Mouse (Mus musculus): ENCODE measurements around the gene Trp53i11. TPM values are rescaled to one million over a fixed set of nuclear protein-coding genes. Genes with fewer than 3 reads are reported as not detected.

Trp53i11 gene
- polyA plus RNA-seq, 1 experiment from 2014 or later = 77.0 TPM

GRCm38 (mm10) chr2:93191488-93192181, 4.3 kb downstream of the Trp53i11 start:
- Histone ChIP-seq H3K27me3 (ENCODE audit: poor library complexity, severe bottlenecking) (peaks cover 32% of the 10 kb centered on the region), H3K4me3 (peak overlapping the region; percentile 21; the same call in 1 of the 2 replicates), H3K9me3 (no peaks in the 10 kb centered on the region), H3K27ac (peak overlapping the region; percentile 70), H3K4me1 (peaks cover 88% of the 10 kb centered on the region), H3K36me3 (replicated peaks) (peaks cover 7% of the 10 kb centered on the region; the same call in 1 of the 2 replicates)
- 77% methylated on average over 14 of the region's 14 CpGs for WGBS
- DNase-seq (ENCODE audit: extremely low spot score, low spot score) = no peak

- Histone ChIP-seq H3K4me1 (peaks cover 82% of the 10 kb centered on the region), H3K9me3 (no peaks in the 10 kb centered on the region), H3K36me3 (replicated peaks) (peaks cover 13% of the 10 kb centered on the region), H3K27ac (peak overlapping the region; percentile 70), H3K27me3 (ENCODE audit: poor library complexity, severe bottlenecking) (peaks cover 27% of the 10 kb centered on the region), H3K4me3 (peak overlapping the region; percentile 21; the same call in 1 of the 2 replicates)
- DNase-seq (ENCODE audit: extremely low spot score, low spot score) = no peak
- WGBS = 60% methylated on average over 9 of the region's 9 CpGs
Measured at GRCm38 (mm10) chr2:93192182-93192560, 4.8 kb downstream of the Trp53i11 start.

GRCm38 (mm10) chr2:93192671-93193080, 5.3 kb downstream of the Trp53i11 start:
- peak overlapping the region; percentile 21; the same call in 1 of the 2 replicates for H3K4me3 ChIP-seq
- peaks cover 77% of the 10 kb centered on the region for H3K4me1 ChIP-seq
- peak overlapping the region; percentile 70 for H3K27ac ChIP-seq
- H3K27me3 ChIP-seq (ENCODE audit: poor library complexity, severe bottlenecking) = peaks cover 22% of the 10 kb centered on the region
- WGBS = 4% methylated on average over 6 of the region's 6 CpGs
- no peak for DNase-seq (ENCODE audit: extremely low spot score, low spot score)
- H3K9me3 ChIP-seq = no peaks in the 10 kb centered on the region
- H3K36me3 ChIP-seq (replicated peaks) = peaks cover 18% of the 10 kb centered on the region

GRCm38 (mm10) chr2:93193806-93194205, 6.5 kb downstream of the Trp53i11 start:
- Histone ChIP-seq H3K27ac (peak overlapping the region; percentile 57), H3K27me3 (ENCODE audit: poor library complexity, severe bottlenecking) (peaks cover 11% of the 10 kb centered on the region), H3K4me3 (no peak overlapping the region), H3K4me1 (peaks cover 72% of the 10 kb centered on the region), H3K9me3 (no peaks in the 10 kb centered on the region), H3K36me3 (replicated peaks) (peaks cover 28% of the 10 kb centered on the region)
- 69% methylated on average over 4 of the region's 4 CpGs for WGBS
- DNase-seq (ENCODE audit: extremely low spot score, low spot score) = no peak

- no peaks in the 10 kb centered on the region for H3K9me3 ChIP-seq
- peaks cover 71% of the 10 kb centered on the region for H3K36me3 ChIP-seq (replicated peaks)
- 44% methylated on average over 3 of the region's 3 CpGs for WGBS
- peaks cover 56% of the 10 kb centered on the region for H3K4me1 ChIP-seq
- H3K27me3 ChIP-seq (ENCODE audit: poor library complexity, severe bottlenecking) = no peaks in the 10 kb centered on the region
- H3K27ac ChIP-seq = peak overlapping the region; percentile 44; the same call in 1 of the 2 replicates
- peak; percentile 92 for DNase-seq (ENCODE audit: extremely low spot score, low spot score)
- no peak overlapping the region for H3K4me3 ChIP-seq
Measured at GRCm38 (mm10) chr2:93198846-93199245, 11.5 kb downstream of the Trp53i11 start.

- 51% methylated on average over 13 of the region's 13 CpGs for WGBS
- no peaks in the 10 kb centered on the region for H3K9me3 ChIP-seq
- DNase-seq (ENCODE audit: extremely low spot score, low spot score) = peak; percentile 75
- no peaks in the 10 kb centered on the region for H3K27me3 ChIP-seq (ENCODE audit: poor library complexity, severe bottlenecking)
- peak overlapping the region; percentile 44; the same call in 1 of the 2 replicates for H3K27ac ChIP-seq
- peaks cover 78% of the 10 kb centered on the region for H3K36me3 ChIP-seq (replicated peaks)
- no peak overlapping the region for H3K4me3 ChIP-seq
- peaks cover 54% of the 10 kb centered on the region for H3K4me1 ChIP-seq
Measured at GRCm38 (mm10) chr2:93199531-93199974, 12.2 kb downstream of the Trp53i11 start.

- Histone ChIP-seq H3K4me3 (no peak overlapping the region), H3K9me3 (no peaks in the 10 kb centered on the region), H3K27me3 (ENCODE audit: poor library complexity, severe bottlenecking) (no peaks in the 10 kb centered on the region), H3K4me1 (peaks cover 46% of the 10 kb centered on the region), H3K36me3 (replicated peaks) (peaks cover 91% of the 10 kb centered on the region), H3K27ac (peak overlapping the region; percentile 56; the same call in 1 of the 2 replicates)
- 84% methylated on average over 10 of the region's 10 CpGs for whole genome bisulfite sequencing
- DNase-seq (ENCODE audit: extremely low spot score, low spot score) = no peak
Measured at GRCm38 (mm10) chr2:93200681-93201340, 13.5 kb downstream of the Trp53i11 start.

- DNase-seq (ENCODE audit: extremely low spot score, low spot score) = no peak
- Histone ChIP-seq H3K36me3 (replicated peaks) (peaks cover 98% of the 10 kb centered on the region), H3K4me3 (no peak overlapping the region), H3K4me1 (peaks cover 46% of the 10 kb centered on the region), H3K9me3 (no peaks in the 10 kb centered on the region), H3K27me3 (ENCODE audit: poor library complexity, severe bottlenecking) (no peaks in the 10 kb centered on the region), H3K27ac (no peak overlapping the region)
- WGBS = 89% methylated on average over 3 of the region's 3 CpGs
Measured at GRCm38 (mm10) chr2:93201997-93202396, 14.6 kb downstream of the Trp53i11 start.

GRCm38 (mm10) chr2:93202782-93203181, 15.4 kb downstream of the Trp53i11 start:
- H3K27ac ChIP-seq = no peak overlapping the region
- DNase-seq (ENCODE audit: extremely low spot score, low spot score) = no peak
- peaks cover 46% of the 10 kb centered on the region for H3K4me1 ChIP-seq
- WGBS = 76% methylated on average over 1 of the region's 1 CpGs
- H3K36me3 ChIP-seq (replicated peaks) = peaks cover 98% of the 10 kb centered on the region
- no peaks in the 10 kb centered on the region for H3K9me3 ChIP-seq
- no peaks in the 10 kb centered on the region for H3K27me3 ChIP-seq (ENCODE audit: poor library complexity, severe bottlenecking)
- H3K4me3 ChIP-seq = no peak overlapping the region

GRCm38 (mm10) chr2:93203682-93204081, 16.3 kb downstream of the Trp53i11 start:
- H3K27me3 ChIP-seq (ENCODE audit: poor library complexity, severe bottlenecking) = no peaks in the 10 kb centered on the region
- H3K4me1 ChIP-seq = peaks cover 41% of the 10 kb centered on the region
- 18% methylated on average over 10 of the region's 10 CpGs for WGBS
- H3K36me3 ChIP-seq (replicated peaks) = peaks cover 98% of the 10 kb centered on the region
- no peak overlapping the region for H3K4me3 ChIP-seq
- no peaks in the 10 kb centered on the region for H3K9me3 ChIP-seq
- peak; percentile 56 for DNase-seq (ENCODE audit: extremely low spot score, low spot score)
- peak overlapping the region; percentile 15; the same call in 1 of the 2 replicates for H3K27ac ChIP-seq

- peaks cover 100% of the 10 kb centered on the region for H3K36me3 ChIP-seq (replicated peaks)
- no peaks in the 10 kb centered on the region for H3K9me3 ChIP-seq
- H3K4me1 ChIP-seq = peaks cover 32% of the 10 kb centered on the region
- DNase-seq (ENCODE audit: extremely low spot score, low spot score) = no peak
- H3K27me3 ChIP-seq (ENCODE audit: poor library complexity, severe bottlenecking) = no peaks in the 10 kb centered on the region
- WGBS = 88% methylated on average over 6 of the region's 6 CpGs
- no peak overlapping the region for H3K4me3 ChIP-seq
- 0 out of 2 replicates have a peak overlapping the region, but pooled peaks have one; percentile 15 for H3K27ac ChIP-seq
Measured at GRCm38 (mm10) chr2:93204571-93204970, 17.2 kb downstream of the Trp53i11 start.

- Histone ChIP-seq H3K36me3 (replicated peaks) (peaks cover 100% of the 10 kb centered on the region), H3K27me3 (ENCODE audit: poor library complexity, severe bottlenecking) (no peaks in the 10 kb centered on the region), H3K4me3 (no peak overlapping the region), H3K4me1 (peaks cover 22% of the 10 kb centered on the region), H3K27ac (0 out of 2 replicates have a peak overlapping the region, but pooled peaks have one; percentile 2), H3K9me3 (no peaks in the 10 kb centered on the region)
- 90% methylated on average over 1 of the region's 1 CpGs for WGBS
- DNase-seq (ENCODE audit: extremely low spot score, low spot score) = no peak
Measured at GRCm38 (mm10) chr2:93206126-93206525, 18.8 kb downstream of the Trp53i11 start.

GRCm38 (mm10) chr2:93212386-93212785, 25.0 kb downstream of the Trp53i11 start:
- WGBS = 85% methylated on average over 2 of the region's 2 CpGs

More at GRCm38 (mm10) chr2:93212386-93212785, 25.0 kb downstream of the Trp53i11 start:
- no peak for DNase-seq (ENCODE audit: extremely low spot score, low spot score)
- H3K4me1 ChIP-seq = peaks cover 29% of the 10 kb centered on the region
- peaks cover 84% of the 10 kb centered on the region for H3K36me3 ChIP-seq (replicated peaks)
- no peaks in the 10 kb centered on the region for H3K27me3 ChIP-seq (ENCODE audit: poor library complexity, severe bottlenecking)
- no peak overlapping the region for H3K27ac ChIP-seq
- no peak overlapping the region for H3K4me3 ChIP-seq
- H3K9me3 ChIP-seq = no peaks in the 10 kb centered on the region

All from forebrain, embryonic 10.5 days (tissue).